Mouse (Mus musculus) lung, postnatal 4 days (tissue): ENCODE data around the gene Tnks1bp1.

ENCODE experiments used
- DNase-seq, 2 experiments: peaks; one replicate each; pipeline ENCODE4 v3.0.0; 2021

Tnks1bp1 gene

DNA sequence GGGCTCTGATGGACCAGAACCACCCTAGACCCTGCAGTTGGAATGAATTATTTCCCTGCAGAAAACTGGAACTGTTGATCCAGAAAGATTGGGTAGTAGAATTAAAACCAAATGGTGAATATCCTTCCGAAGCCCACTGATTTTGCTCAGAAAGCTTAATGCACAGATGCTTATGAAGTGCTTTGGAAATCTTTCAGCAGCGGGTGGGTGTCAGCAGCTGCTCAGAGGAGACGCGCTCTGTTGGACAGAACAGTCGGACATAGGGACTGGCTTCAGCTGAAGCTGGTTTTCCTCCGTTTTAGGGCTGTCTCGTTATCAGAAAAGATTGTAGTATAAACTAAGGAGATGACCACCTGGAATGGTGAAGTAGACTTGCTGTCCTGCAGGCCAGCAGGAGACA lies 4.2 kb upstream of the Tnks1bp1 start:
- DNase-seq, result peak in 1 of 2 experiments; percentile 12

- DNase-seq, result peak in 1 of 2 experiments; percentile 69
Observed at GRCm38 (mm10) chr2:85046222-85046621, 1.6 kb upstream of the Tnks1bp1 start.

GRCm38 (mm10) chr2:85047081-85047480 lies 741 bp upstream of the Tnks1bp1 start:
- peak in 1 of 2 experiments; percentile 33 for DNase-seq

- DNase-seq, result peak; percentile 84 to 92
Observed at GRCm38 (mm10) chr2:85048168-85048751, 438 bp downstream of the Tnks1bp1 start.

GRCm38 (mm10) chr2:85049277-85049676 lies 1.5 kb downstream of the Tnks1bp1 start:
- peak; percentile 39 to 53 for DNase-seq

DNA sequence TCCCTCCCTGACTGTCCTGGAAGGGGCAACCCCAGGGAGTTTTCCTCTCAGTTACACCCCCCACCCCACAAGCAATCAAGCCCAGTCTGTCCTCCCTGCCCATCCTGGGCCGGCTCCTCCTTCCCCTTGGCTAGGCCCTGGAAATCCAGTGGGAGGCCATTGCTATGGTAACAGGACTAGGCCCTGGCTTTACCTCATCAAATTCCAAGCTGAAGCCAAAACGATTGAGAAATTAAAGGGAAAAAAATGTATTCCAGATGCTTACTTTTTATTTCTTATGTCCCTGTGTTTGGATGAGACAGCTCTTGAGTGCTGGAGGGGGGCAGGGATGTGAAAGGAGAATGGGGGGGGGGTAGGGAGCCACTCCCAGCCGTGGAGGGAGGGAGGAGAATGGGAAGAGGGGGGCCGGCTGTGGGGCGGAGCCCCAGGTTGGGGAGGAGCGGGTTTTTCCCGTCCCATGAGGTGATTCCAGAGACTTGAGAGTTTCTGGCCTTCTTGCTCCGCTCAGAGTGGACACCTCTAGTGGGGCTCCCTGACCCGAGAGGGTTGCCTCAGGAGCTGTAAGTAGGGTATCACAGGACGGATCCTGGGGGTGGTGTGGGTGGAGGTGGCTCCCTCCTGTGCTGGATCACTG lies 2.3 kb downstream of the Tnks1bp1 start:
- peak; percentile 81 to 88 for DNase-seq

GRCm38 (mm10) chr2:85050746-85051145 lies 2.9 kb downstream of the Tnks1bp1 start:
- DNase-seq, result peak; percentile 79 to 80

GRCm38 (mm10) chr2:85053192-85053816 lies 5.5 kb downstream of the Tnks1bp1 start:
- peak in 1 of 2 experiments; percentile 17 for DNase-seq

DNA sequence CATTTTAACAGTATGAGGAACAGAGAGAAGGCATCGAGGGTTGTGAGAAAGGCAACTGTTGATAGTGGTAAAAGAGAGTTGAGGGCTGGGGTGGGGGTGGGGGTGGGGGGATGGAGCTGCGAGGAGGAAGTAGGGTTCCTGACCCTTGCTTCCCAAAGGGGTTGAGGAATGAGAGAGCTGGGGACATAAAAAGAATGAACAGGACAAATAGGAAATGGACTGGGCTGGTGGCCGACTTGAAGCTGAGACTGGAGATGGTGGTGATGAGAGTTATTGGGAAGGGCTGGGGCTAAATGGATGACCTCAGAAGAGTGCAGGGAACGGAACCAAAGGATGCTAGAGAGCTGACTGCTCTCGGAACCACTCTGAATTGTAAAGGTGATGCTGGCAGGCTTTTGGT lies 8.9 kb downstream of the Tnks1bp1 start:
- DNase-seq, result no peak

- no peak for DNase-seq
Observed at GRCm38 (mm10) chr2:85059677-85060076, 11.9 kb downstream of the Tnks1bp1 start.

DNA sequence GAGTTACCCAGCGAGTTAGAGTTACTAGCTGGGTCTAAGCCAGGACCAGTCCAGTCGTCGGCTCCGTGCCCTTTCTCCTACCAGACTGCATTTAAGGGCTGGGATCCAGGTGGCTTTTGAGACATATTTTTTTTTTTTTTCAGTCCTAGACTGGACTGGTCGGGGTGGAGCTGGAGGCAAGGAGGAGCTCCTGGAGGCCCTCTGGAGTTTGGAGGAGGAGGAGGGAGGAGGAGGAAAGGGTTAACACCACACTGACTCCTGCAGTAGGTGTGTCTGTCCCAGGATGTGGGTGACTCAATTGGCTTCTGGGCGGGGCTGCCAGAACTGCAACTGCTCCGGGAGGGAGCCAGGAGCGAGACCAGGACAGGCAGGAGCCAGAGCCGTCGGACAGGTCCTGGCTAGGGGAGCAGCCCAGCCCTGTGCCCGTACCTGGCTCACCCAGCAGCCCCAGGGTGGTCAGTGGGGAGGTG lies 12.8 kb downstream of the Tnks1bp1 start:
- DNase-seq, result peak; percentile 80 to 87

DNA sequence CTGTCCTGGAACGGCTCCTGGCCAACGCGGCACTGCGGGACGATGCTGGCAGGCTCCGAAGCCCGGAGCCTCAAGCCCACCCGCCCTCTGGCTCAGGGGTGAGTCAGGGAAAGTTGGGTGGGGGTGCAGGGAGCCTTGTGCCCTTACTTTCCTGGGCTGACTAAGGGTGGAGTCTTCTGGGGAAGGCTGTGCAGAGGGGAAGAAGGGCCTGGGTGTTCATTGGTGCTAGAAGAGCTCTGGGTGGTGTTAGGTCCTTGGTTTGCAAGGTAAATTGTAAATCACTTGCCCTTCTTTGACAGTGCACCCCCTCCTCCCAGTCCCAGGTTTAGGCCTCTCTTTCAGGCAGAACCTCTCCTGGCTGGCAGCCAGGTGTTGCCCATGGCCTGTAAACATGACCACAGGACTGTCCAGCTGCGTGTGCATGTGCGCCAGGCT lies 13.3 kb downstream of the Tnks1bp1 start:
- DNase-seq, result peak; percentile 50 to 65

GRCm38 (mm10) chr2:85065141-85065875 lies 17.5 kb downstream of the Tnks1bp1 start:
- no peak for DNase-seq

DNA sequence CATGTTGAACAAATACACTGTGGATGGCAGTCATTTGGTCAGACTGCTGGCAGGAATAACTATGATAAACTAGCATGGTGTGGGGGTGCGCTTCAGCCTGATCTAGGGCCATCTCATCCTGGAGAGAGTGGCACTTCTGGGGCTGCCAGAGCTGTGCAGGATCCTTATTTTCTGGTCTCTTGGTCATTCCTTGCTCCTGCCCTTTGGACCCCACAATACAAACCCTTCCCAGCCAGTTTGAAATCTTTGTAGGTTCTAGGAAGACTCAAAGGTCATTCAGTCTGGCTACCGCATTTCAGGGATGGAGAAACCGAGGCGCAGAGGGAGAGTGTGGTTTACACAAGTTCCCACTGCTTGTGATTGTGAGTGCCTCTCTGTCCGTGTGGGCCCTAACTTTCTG lies 19.1 kb downstream of the Tnks1bp1 start:
- no peak for DNase-seq

DNA sequence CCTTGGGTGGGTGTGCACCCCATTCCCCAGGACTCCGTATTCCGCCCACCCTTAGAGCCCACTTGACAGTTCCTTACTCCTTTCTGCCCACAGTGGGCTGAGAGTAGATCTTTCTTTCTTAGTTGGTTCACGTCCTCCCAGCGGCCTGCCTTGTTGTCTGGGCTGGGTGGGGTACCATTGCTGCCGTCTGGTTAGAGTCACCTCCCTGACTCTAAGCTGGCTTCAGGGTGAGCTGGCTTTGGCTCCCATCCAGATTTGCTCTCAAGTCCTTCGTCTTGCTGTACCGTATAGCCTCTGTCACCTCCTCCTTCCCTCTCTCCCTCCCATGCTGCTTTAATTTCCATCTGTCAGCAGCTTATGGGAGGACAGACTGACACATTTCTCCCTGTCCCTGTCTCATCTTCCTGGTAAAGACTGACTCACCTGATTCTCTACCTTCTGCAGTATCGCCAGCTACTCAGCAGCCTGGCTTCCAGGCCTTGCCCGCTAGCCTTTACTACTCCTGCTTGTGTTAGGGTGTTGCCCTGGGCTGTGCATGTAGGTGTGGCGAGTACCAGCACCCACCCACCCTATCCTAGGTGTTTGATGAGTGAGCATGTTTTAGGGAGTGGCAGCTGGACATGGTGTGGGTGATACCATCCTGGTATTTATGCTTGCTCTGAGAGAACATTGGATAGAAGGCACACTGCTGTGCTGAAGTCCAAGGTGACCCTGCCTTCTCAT lies 20.2 kb downstream of the Tnks1bp1 start:
- peak; percentile 25 to 28 for DNase-seq

- DNase-seq, result peak in 1 of 2 experiments; percentile 11
Observed at GRCm38 (mm10) chr2:85068626-85069025, 20.8 kb downstream of the Tnks1bp1 start.

GRCm38 (mm10) chr2:85070086-85070485 lies 22.3 kb downstream of the Tnks1bp1 start:
- DNase-seq, result peak; percentile 5 to 20

GRCm38 (mm10) chr2:85071921-85072320 lies 24.1 kb downstream of the Tnks1bp1 start:
- DNase-seq, result no peak

DNA sequence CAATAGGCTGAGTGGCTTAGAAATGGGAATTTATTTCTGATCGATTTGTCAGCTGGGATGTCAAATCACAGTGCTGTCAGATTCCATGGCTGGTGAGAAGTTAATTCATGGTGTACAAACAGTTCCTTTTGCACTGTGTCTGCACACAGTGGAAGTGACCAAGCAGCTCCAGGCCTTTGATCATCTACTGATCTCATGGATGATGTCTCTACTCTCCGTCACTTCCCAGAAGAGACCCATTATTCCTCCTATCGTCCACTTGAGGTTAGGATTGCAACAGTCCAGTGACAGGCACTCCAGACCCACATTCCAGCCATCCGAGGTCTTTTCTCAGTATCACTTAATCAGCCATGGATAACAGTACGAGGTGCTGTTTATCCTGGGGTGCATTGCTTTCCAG lies 25.9 kb downstream of the Tnks1bp1 start:
- DNase-seq, result peak; percentile 7 to 43

- peak; percentile 82 to 83 for DNase-seq
Observed at GRCm38 (mm10) chr2:85088716-85089646, 41.2 kb downstream of the Tnks1bp1 start.

GRCm38 (mm10) chr2:85091325-85091724 lies 43.5 kb downstream of the Tnks1bp1 start:
- DNase-seq, result no peak
